Mouse (Mus musculus) adrenal gland, adult 2 months (tissue): ENCODE measurements around the gene Slc51b. TPM values are rescaled to one million over a fixed set of nuclear protein-coding genes. Genes with fewer than 3 reads are reported as not detected.

Experiments used
- DNase-seq: peaks from one replicate; pipeline ENCODE4 v3.0.0; 2021
- polyA plus RNA-seq: library from polyadenylated mRNA; depleted of rRNA; stranded (reverse); fragments of >200 nt; gene quantifications from 2 replicates; pipeline ENCODE4 v1.2.3, GENCODE M21; 2012; rRNA removed
- total RNA-seq, 2 experiments: library from RNA; stranded (reverse); gene quantifications; 2 replicates each; pipeline ENCODE4 v1.2.3; 2021

The Slc51b gene
- total and polyA plus RNA-seq, 3 experiments = 0.43 TPM; not detected in 2

- no peak for DNase-seq
Observed at GRCm38 (mm10) chr9:65372449-65372848, 50.3 kb downstream of the Slc51b start.

- DNase-seq = no peak
Observed at GRCm38 (mm10) chr9:65371756-65372155, 51.0 kb downstream of the Slc51b start.

GRCm38 (mm10) chr9:65365721-65366120 is 57.0 kb downstream of the Slc51b start:
- no peak for DNase-seq

- no peak for DNase-seq
Observed at GRCm38 (mm10) chr9:65363684-65364083, 59.1 kb downstream of the Slc51b start.

Other genes with a start within 250 kb of the Slc51b start
- gene Parp16, start 227.6 kb downstream of the Slc51b start, total RNA-seq = 10 to 100 TPM; 13.5 to 22.3 TPM
- 41.9 and 49.8 TPM in 2 replicates for gene Parp16, start 227.6 kb downstream of the Slc51b start, polyA plus RNA-seq
- 1 to 10 TPM; 4.6 to 8.5 TPM for gene Cilp, start 157.8 kb downstream of the Slc51b start, total RNA-seq
- 2.3 and 3.7 TPM in 2 replicates for gene Cilp, start 157.8 kb downstream of the Slc51b start, polyA plus RNA-seq
- gene Clpx, start 128.7 kb downstream of the Slc51b start, total RNA-seq = 10 to 100 TPM; 56.3 to 75.6 TPM
- 20.2 and 26.2 TPM in 2 replicates for gene Clpx, start 128.7 kb downstream of the Slc51b start, polyA plus RNA-seq
- 10 to 100 TPM; 14.2 to 16.8 TPM for gene Pdcd7, start 76.9 kb downstream of the Slc51b start, total RNA-seq
- 22.7 and 31.9 TPM in 2 replicates for gene Pdcd7, start 76.9 kb downstream of the Slc51b start, polyA plus RNA-seq
- under 1 TPM; 0.45 to 0.84 TPM for gene Ubap1l, start 61.9 kb downstream of the Slc51b start, total RNA-seq
- 0.73 and 1.3 TPM in 2 replicates for gene Ubap1l, start 61.9 kb downstream of the Slc51b start, polyA plus RNA-seq
- under 1 TPM in 1 of 2 experiments, not detected in 1; 0.97 TPM for gene Kbtbd13, start 31.3 kb downstream of the Slc51b start, total RNA-seq
- 0.44 and 0.77 TPM in 2 replicates for gene Kbtbd13, start 31.3 kb downstream of the Slc51b start, polyA plus RNA-seq
- 10 to 100 TPM in 1 of 2 experiments, 1 to 10 TPM in 1; 7.5 to 20.4 TPM for gene Rasl12, start 24.4 kb downstream of the Slc51b start, total RNA-seq
- 19.2 and 23.2 TPM in 2 replicates for gene Rasl12, start 24.4 kb downstream of the Slc51b start, polyA plus RNA-seq
- 10 to 100 TPM; 11.0 to 16.6 TPM for gene Mtfmt, start 12.8 kb upstream of the Slc51b start, total RNA-seq
- 6.5 and 7.0 TPM in 2 replicates for gene Mtfmt, start 12.8 kb upstream of the Slc51b start, polyA plus RNA-seq
- 10 to 100 TPM; 47.7 to 73.6 TPM for gene Spg21, start 38.0 kb upstream of the Slc51b start, total RNA-seq
- gene Spg21, start 38.0 kb upstream of the Slc51b start, polyA plus RNA-seq = 16.2 and 22.4 TPM in 2 replicates
- 1 to 10 TPM in 1 of 2 experiments, under 1 TPM in 1; 0.32 to 3.3 TPM for gene Ankdd1a, start 97.2 kb upstream of the Slc51b start, total RNA-seq
- gene Ankdd1a, start 97.2 kb upstream of the Slc51b start, polyA plus RNA-seq = 0.45 and 0.98 TPM in 2 replicates
- 10 to 100 TPM; 49.9 to 61.0 TPM for gene Plekho2, start 157.1 kb upstream of the Slc51b start, total RNA-seq
- gene Plekho2, start 157.1 kb upstream of the Slc51b start, polyA plus RNA-seq = 48.8 and 61.6 TPM in 2 replicates
- under 1 TPM; 0.29 to 0.45 TPM for gene Pif1, start 164.2 kb upstream of the Slc51b start, total RNA-seq
- gene Pif1, start 164.2 kb upstream of the Slc51b start, polyA plus RNA-seq = 0.42 and 0.46 TPM in 2 replicates
- 10 to 100 TPM; 63.1 to 85.0 TPM for gene Rbpms2, start 206.7 kb upstream of the Slc51b start, total RNA-seq
- gene Rbpms2, start 206.7 kb upstream of the Slc51b start, polyA plus RNA-seq = 125 and 154 TPM in 2 replicates
- gene Oaz2, start 245.0 kb upstream of the Slc51b start, total RNA-seq = 100 to 1,000 TPM; 101 to 156 TPM
- gene Oaz2, start 245.0 kb upstream of the Slc51b start, polyA plus RNA-seq = 172 and 201 TPM in 2 replicates